Mouse (Mus musculus) testis, adult 2 months (tissue): ENCODE results near the gene Gys2.

Source experiments
- CTCF ChIP-seq: fragments of 200-500 bp; IDR thresholded peaks from 2 replicates; pipeline ENCODE4 v1.5.1; 2012; ENCODE audit warnings: low read depth, mild to moderate bottlenecking, inconsistent platforms, low read length, moderate library complexity; ENCODE audit not compliant: control insufficient read depth, insufficient read depth, insufficient replicate concordance
- POLR2A ChIP-seq: fragments of 200-500 bp; IDR thresholded peaks from 2 replicates; pipeline ENCODE4 v1.6.1; 2012; ENCODE audit warnings: low read depth, mild to moderate bottlenecking, inconsistent platforms, low read length, moderate library complexity; ENCODE audit not compliant: control insufficient read depth

- TF ChIP-seq CTCF (no peak), POLR2A (no peak)
Observed at GRCm38 (mm10) chr6:142514912-142515311, 42.0 kb upstream of the Gys2 start.
